Mouse (Mus musculus) midbrain, postnatal 0 days (tissue): ENCODE measurements around the gene Tcf25. TPM values are rescaled to one million over a fixed set of nuclear protein-coding genes. Genes with fewer than 3 reads are reported as not detected.

Experiments used
- ATAC-seq: fragments of 200-750 bp; cut with Nextera tagmentation; 2 replicates; pipeline ENCODE4 v1.8.0; 2017; ENCODE audit warnings: moderate number of reproducible peaks, mild to moderate bottlenecking, moderate TSS enrichment, moderate library complexity; ENCODE audit not compliant: low FRiP score
- DNase-seq: peaks from one replicate; pipeline ENCODE4 v3.0.0-alpha.2; 2015; ENCODE audit warnings: low spot score
- H3K27ac ChIP-seq: fragments of 300-500 bp; sonication (generic); 2 replicates; pipeline ENCODE4 v1.5.1; 2014; ENCODE audit warnings: low read depth, mild to moderate bottlenecking, low read length, mixed read lengths
- H3K27me3 ChIP-seq: fragments of 300-500 bp; sonication (generic); 2 replicates; pipeline ENCODE4 v1.6.1; 2014; ENCODE audit warnings: low read length, control low read depth, mixed read lengths; ENCODE audit not compliant: insufficient read depth
- H3K36me3 ChIP-seq: fragments of 300-500 bp; sonication (generic); 2 replicates; pipeline ENCODE4 v1.6.1; 2014; ENCODE audit warnings: low read length, control low read depth, mixed read lengths; ENCODE audit not compliant: insufficient read depth
- H3K4me1 ChIP-seq: fragments of 300-500 bp; sonication (generic); 2 replicates; pipeline ENCODE4 v1.6.1; 2014; ENCODE audit warnings: mild to moderate bottlenecking, control low read depth, antibody characterized with exemption, low read length, mixed read lengths; ENCODE audit not compliant: insufficient read depth
- H3K4me2 ChIP-seq: fragments of 300-500 bp; sonication (generic); 2 replicates; pipeline ENCODE4 v1.6.1; 2014; ENCODE audit warnings: low read depth, mild to moderate bottlenecking, low read length, mixed read lengths; ENCODE audit not compliant: poor library complexity, severe bottlenecking
- H3K4me3 ChIP-seq: fragments of 300-500 bp; sonication (generic); 2 replicates; pipeline ENCODE4 v1.5.1; 2014; ENCODE audit warnings: low read depth, mild to moderate bottlenecking, low read length, moderate library complexity
- H3K9ac ChIP-seq: fragments of 300-500 bp; sonication (generic); replicated peaks from 2 replicates; pipeline ENCODE4 v1.6.1; 2014; ENCODE audit warnings: mild to moderate bottlenecking, low read length, moderate library complexity, mixed read lengths; ENCODE audit not compliant: poor library complexity, severe bottlenecking
- H3K9me3 ChIP-seq: fragments of 300-500 bp; sonication (generic); 2 replicates; pipeline ENCODE4 v1.6.1; 2016; ENCODE audit warnings: low read length, control low read depth
- CTCF ChIP-seq: IDR thresholded peaks from 2 replicates; pipeline ENCODE4 v1.5.1; 2016; ENCODE audit warnings: antibody characterized with exemption, mild to moderate bottlenecking
- WGBS: fragments of 180-500 bp; shearing (Covaris S2); extraction: QIAGEN DNeasy Blood & Tissue Kit; methylation state at CpG from one replicate; pipeline ENCODE4 v1.1.7; 2014; 5-methylcytosine and 5-hydroxymethylcytosine counted together
- polyA plus RNA-seq: library from polyadenylated mRNA; unstranded; fragments of >200 nt; fragmentation: Nextera tagmentation; extraction: Ambion mirVana; gene quantifications from 2 replicates; pipeline ENCODE4 v1.2.1, GENCODE M21; 2015
- total RNA-seq: library from RNA; depleted of rRNA; stranded (reverse); fragments of >200 nt; gene quantifications from 2 replicates; pipeline ENCODE4 v1.2.3, GENCODE M21; 2014

The Tcf25 gene
- total and polyA plus RNA-seq, 2 experiments from 2014 or later = 413 to 538 TPM

GRCm38 (mm10) chr8:123345856-123346255 lies 27.7 kb upstream of the Tcf25 start:
- H3K4me3 ChIP-seq = no peak overlapping the region
- ATAC-seq = no peak
- H3K36me3 ChIP-seq = peaks cover 8% of the 10 kb centered on the region; the same call in 1 of the 2 replicates
- WGBS = 85% methylated on average over 6 of the region's 6 CpGs
- no peaks in the 10 kb centered on the region for H3K4me1 ChIP-seq
- no peak overlapping the region for H3K9ac ChIP-seq
- no peak overlapping the region for H3K27ac ChIP-seq
- H3K27me3 ChIP-seq = no peaks in the 10 kb centered on the region
- no peak overlapping the region for H3K4me2 ChIP-seq
- no peak for DNase-seq
- no peaks in the 10 kb centered on the region for H3K9me3 ChIP-seq
- TF ChIP-seq CTCF = no peak

- H3K9ac ChIP-seq = no peak overlapping the region
- no peak for TF ChIP-seq CTCF
- ATAC-seq = no peak
Measured at GRCm38 (mm10) chr8:123347293-123347692, 26.3 kb upstream of the Tcf25 start.

GRCm38 (mm10) chr8:123348237-123348843 lies 25.2 kb upstream of the Tcf25 start:
- Histone ChIP-seq H3K27me3 (no peaks in the 10 kb centered on the region), H3K4me1 (no peaks in the 10 kb centered on the region), H3K9me3 (no peaks in the 10 kb centered on the region), H3K9ac (no peak overlapping the region), H3K4me2 (no peak overlapping the region), H3K36me3 (peaks cover 8% of the 10 kb centered on the region; the same call in 1 of the 2 replicates), H3K27ac (no peak overlapping the region), H3K4me3 (no peak overlapping the region)
- TF ChIP-seq CTCF = no peak
- 65% methylated on average over 9 of the region's 9 CpGs for WGBS
- DNase-seq = peak; percentile 63
- ATAC-seq = no peak

More at GRCm38 (mm10) chr8:123347293-123347692, 26.3 kb upstream of the Tcf25 start:
- no peak for DNase-seq
- Histone ChIP-seq H3K4me2 (no peak overlapping the region), H3K36me3 (peaks cover 8% of the 10 kb centered on the region; the same call in 1 of the 2 replicates), H3K9me3 (no peaks in the 10 kb centered on the region), H3K4me3 (no peak overlapping the region), H3K4me1 (no peaks in the 10 kb centered on the region), H3K27ac (no peak overlapping the region), H3K27me3 (no peaks in the 10 kb centered on the region)
- WGBS = 74% methylated on average over 2 of the region's 2 CpGs

- ATAC-seq (no peak), DNase-seq (no peak)
- no peak overlapping the region for H3K27ac ChIP-seq
- H3K27me3 ChIP-seq = no peaks in the 10 kb centered on the region
- 75% methylated on average over 4 of the region's 4 CpGs for WGBS
- no peak overlapping the region for H3K4me3 ChIP-seq
- peaks cover 8% of the 10 kb centered on the region; the same call in 1 of the 2 replicates for H3K36me3 ChIP-seq
- TF ChIP-seq CTCF = no peak
- H3K4me1 ChIP-seq = no peaks in the 10 kb centered on the region
- no peak overlapping the region for H3K4me2 ChIP-seq
- H3K9me3 ChIP-seq = no peaks in the 10 kb centered on the region
- no peak overlapping the region for H3K9ac ChIP-seq
Measured at GRCm38 (mm10) chr8:123349073-123349472, 24.5 kb upstream of the Tcf25 start.

GRCm38 (mm10) chr8:123352118-123352517 lies 21.4 kb upstream of the Tcf25 start:
- Histone ChIP-seq H3K4me3 (no peak overlapping the region), H3K4me1 (no peaks in the 10 kb centered on the region), H3K4me2 (no peak overlapping the region), H3K9me3 (no peaks in the 10 kb centered on the region), H3K27ac (no peak overlapping the region), H3K27me3 (no peaks in the 10 kb centered on the region), H3K9ac (no peak overlapping the region), H3K36me3 (peaks cover 22% of the 10 kb centered on the region)
- ATAC-seq = no peak
- TF ChIP-seq CTCF = no peak
- no peak for DNase-seq
- WGBS = 87% methylated on average over 12 of the region's 12 CpGs

GRCm38 (mm10) chr8:123352786-123353185 lies 20.8 kb upstream of the Tcf25 start:
- Histone ChIP-seq H3K9me3 (no peaks in the 10 kb centered on the region), H3K27me3 (no peaks in the 10 kb centered on the region), H3K4me2 (no peak overlapping the region), H3K4me1 (no peaks in the 10 kb centered on the region), H3K9ac (no peak overlapping the region), H3K36me3 (peaks cover 29% of the 10 kb centered on the region), H3K4me3 (no peak overlapping the region), H3K27ac (no peak overlapping the region)
- 0 out of 2 replicates have a peak, but pooled peaks have one; percentile 27 for ATAC-seq
- peak; percentile 79 for TF ChIP-seq CTCF
- WGBS = 30% methylated on average over 13 of the region's 13 CpGs
- DNase-seq = peak; percentile 70
